Mouse (Mus musculus): ENCODE data around the gene Rassf2. TPM values are rescaled to one million over a fixed set of nuclear protein-coding genes. Genes with fewer than 3 reads are reported as not detected.

Rassf2 gene
- polyA plus RNA-seq, 1 experiment from 2014 or later: 4.9 TPM

DNA sequence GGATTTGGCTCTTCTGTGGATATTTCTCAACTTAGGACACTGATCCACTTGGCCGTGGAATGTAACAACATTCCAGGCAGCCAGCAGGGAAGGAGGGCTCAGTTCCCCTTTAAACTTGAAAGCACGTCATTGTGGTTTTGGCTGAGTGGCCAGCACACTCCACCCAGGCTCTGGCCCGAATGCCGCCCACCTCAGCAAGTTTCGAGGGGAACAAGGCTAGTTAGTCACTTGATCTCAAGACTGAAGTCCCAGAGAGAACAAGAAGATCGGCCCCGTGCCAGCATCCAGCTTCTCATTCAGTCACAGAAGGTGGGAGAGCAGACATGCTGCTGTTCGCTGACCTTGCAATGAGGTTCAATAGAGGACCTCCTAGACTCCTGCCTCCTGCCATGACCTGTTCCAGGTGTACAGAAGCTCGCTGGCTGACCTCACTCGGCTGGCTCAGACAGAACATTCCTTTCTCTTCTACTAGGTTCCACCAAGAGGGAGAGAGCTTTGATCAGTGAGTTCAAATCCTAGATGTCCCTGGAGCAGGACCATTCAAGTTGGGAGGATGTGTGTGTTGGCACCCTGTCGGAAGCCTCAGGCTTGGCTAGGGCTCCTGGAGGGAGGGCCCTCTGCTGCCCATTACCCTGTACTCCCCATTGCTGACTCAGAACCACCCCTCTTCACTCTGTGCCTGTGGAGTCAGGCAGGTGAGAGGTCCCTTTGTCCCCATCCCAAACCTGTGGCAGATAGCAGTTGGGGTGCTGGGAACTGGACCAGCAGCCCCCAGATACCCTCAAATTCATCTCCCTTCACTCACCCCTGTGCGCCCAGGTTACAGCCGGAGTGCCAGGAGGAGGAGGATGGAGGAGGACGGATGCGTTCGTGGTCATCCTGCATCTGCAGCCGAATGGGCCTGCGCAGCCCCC, 23.2 kb downstream of the Rassf2 start:
- Histone ChIP-seq H3K36me3 (ENCODE audit: control insufficient read depth, insufficient read depth, low read length) (no peaks in the 10 kb centered on the region), H3K4me2 (no peak overlapping the region), H3K9me3 (ENCODE audit: control insufficient read depth, low read length) (no peaks in the 10 kb centered on the region), H3K4me3 (ENCODE audit: low read depth, low read length) (no peak overlapping the region), H3K9ac (ENCODE audit: low read depth, low read length) (no peak overlapping the region), H3K4me1 (replicated peaks; ENCODE audit: control insufficient read depth, insufficient read depth, low read length) (no peaks in the 10 kb centered on the region), H3K27ac (ENCODE audit: low read depth, low read length) (no peak overlapping the region), H3K27me3 (replicated peaks; ENCODE audit: control insufficient read depth, insufficient read depth, low read length) (no peaks in the 10 kb centered on the region)
- DNase-seq (ENCODE audit: low spot score) (no peak), ATAC-seq (replicated peaks; ENCODE audit: low FRiP score) (no peak)
- 72% methylated on average over 18 of the region's 18 CpGs for WGBS

DNA sequence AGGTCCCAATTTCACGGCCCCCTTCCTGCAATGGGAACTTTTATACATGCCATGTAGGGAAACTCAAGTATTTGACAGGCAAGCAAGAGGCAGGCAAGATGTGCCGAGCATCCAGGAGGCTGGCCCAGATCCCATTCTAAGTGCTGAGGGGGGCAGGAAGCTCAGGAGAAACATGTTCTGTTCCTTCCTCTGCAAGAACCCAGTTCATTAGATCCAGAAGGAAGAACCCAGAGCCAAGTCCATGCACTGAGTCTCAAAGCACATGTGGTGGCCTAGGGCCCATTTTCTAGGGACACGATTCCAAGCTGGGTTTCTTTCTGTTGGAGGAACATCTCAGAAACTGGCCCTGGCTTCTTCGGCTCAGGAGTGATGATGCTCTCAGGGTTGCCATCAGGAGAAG, 24.6 kb downstream of the Rassf2 start:
- H3K9me3 ChIP-seq (ENCODE audit: control insufficient read depth, low read length): no peaks in the 10 kb centered on the region
- no peak for DNase-seq (ENCODE audit: low spot score)
- no peak overlapping the region for H3K9ac ChIP-seq (ENCODE audit: low read depth, low read length)
- no peaks in the 10 kb centered on the region for H3K27me3 ChIP-seq (replicated peaks; ENCODE audit: control insufficient read depth, insufficient read depth, low read length)
- no peaks in the 10 kb centered on the region for H3K4me1 ChIP-seq (replicated peaks; ENCODE audit: control insufficient read depth, insufficient read depth, low read length)
- H3K27ac ChIP-seq (ENCODE audit: low read depth, low read length): no peak overlapping the region
- H3K4me3 ChIP-seq (ENCODE audit: low read depth, low read length): no peak overlapping the region
- WGBS: 81% methylated on average over 4 of the region's 4 CpGs
- no peak overlapping the region for H3K4me2 ChIP-seq
- no peaks in the 10 kb centered on the region for H3K36me3 ChIP-seq (ENCODE audit: control insufficient read depth, insufficient read depth, low read length)
- no peak for ATAC-seq (replicated peaks; ENCODE audit: low FRiP score)

DNA sequence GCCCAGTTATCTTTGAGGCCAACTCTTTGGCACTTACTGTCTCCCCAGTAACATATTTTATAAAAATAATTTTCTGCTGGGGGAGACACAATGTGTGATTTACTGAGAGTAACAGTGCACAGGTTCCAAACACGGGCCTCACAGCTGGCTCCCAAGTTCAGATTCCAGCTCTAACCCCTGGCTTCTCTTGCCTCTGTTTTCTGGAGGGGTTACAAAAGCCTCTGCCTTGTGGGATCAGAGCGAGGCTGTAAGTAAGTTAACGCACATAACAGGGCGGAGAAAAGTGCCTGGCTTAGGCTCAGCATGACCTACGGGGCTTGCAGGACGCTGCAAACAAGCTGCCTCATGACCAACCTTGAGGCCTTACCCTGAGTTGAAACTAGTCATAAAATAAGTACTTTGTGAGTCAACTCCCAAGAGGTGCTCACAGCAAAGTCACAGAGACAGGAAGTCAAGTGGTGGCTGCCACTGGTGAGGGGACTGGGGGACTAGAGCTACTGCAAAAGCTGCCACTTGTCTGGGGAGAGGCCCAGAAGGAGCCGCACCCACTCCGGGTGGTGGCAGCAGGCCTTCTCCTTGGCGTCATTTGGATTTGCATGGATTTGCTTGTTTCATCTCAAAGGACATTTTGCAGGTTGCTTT, 25.4 kb downstream of the Rassf2 start:
- no peak for ATAC-seq (replicated peaks; ENCODE audit: low FRiP score)
- H3K9me3 ChIP-seq (ENCODE audit: control insufficient read depth, low read length): no peaks in the 10 kb centered on the region

DNA sequence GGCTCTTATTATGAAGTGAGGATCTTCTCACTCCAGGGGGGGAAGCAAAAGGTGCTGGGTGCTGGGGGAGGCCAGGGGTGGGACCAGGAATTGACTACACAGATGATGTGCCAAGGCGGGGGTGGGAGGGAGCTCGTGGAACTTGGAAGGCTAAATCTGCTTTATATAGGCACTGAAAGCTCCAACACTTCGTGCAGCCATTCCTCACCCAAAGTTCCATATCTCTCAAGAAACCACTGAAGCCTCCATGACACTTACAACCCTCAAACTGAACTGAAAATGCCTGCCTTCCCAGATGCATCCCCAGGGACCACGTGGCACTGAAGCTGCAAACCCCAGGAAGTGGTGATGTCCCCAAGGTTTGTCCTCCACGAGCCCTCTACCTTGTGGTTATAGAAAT, 26.1 kb downstream of the Rassf2 start:
- no peaks in the 10 kb centered on the region for H3K27me3 ChIP-seq (replicated peaks; ENCODE audit: control insufficient read depth, insufficient read depth, low read length)
- no peak overlapping the region for H3K9ac ChIP-seq (ENCODE audit: low read depth, low read length)
- 74% methylated on average over 5 of the region's 5 CpGs for WGBS
- H3K4me3 ChIP-seq (ENCODE audit: low read depth, low read length): no peak overlapping the region
- no peak overlapping the region for H3K4me2 ChIP-seq
- no peaks in the 10 kb centered on the region for H3K4me1 ChIP-seq (replicated peaks; ENCODE audit: control insufficient read depth, insufficient read depth, low read length)
- no peaks in the 10 kb centered on the region for H3K36me3 ChIP-seq (ENCODE audit: control insufficient read depth, insufficient read depth, low read length)
- ATAC-seq (replicated peaks; ENCODE audit: low FRiP score): no peak
- H3K9me3 ChIP-seq (ENCODE audit: control insufficient read depth, low read length): no peaks in the 10 kb centered on the region
- no peak overlapping the region for H3K27ac ChIP-seq (ENCODE audit: low read depth, low read length)
- no peak for DNase-seq (ENCODE audit: low spot score)

More for the DNA sequence above, 25.4 kb downstream of the Rassf2 start:
- Histone ChIP-seq H3K9ac (ENCODE audit: low read depth, low read length) (no peak overlapping the region), H3K4me3 (ENCODE audit: low read depth, low read length) (no peak overlapping the region), H3K4me2 (no peak overlapping the region), H3K36me3 (ENCODE audit: control insufficient read depth, insufficient read depth, low read length) (no peaks in the 10 kb centered on the region), H3K27ac (ENCODE audit: low read depth, low read length) (no peak overlapping the region), H3K4me1 (replicated peaks; ENCODE audit: control insufficient read depth, insufficient read depth, low read length) (no peaks in the 10 kb centered on the region), H3K27me3 (replicated peaks; ENCODE audit: control insufficient read depth, insufficient read depth, low read length) (no peaks in the 10 kb centered on the region)
- WGBS: 82% methylated on average over 9 of the region's 9 CpGs
- no peak for DNase-seq (ENCODE audit: low spot score)

DNA sequence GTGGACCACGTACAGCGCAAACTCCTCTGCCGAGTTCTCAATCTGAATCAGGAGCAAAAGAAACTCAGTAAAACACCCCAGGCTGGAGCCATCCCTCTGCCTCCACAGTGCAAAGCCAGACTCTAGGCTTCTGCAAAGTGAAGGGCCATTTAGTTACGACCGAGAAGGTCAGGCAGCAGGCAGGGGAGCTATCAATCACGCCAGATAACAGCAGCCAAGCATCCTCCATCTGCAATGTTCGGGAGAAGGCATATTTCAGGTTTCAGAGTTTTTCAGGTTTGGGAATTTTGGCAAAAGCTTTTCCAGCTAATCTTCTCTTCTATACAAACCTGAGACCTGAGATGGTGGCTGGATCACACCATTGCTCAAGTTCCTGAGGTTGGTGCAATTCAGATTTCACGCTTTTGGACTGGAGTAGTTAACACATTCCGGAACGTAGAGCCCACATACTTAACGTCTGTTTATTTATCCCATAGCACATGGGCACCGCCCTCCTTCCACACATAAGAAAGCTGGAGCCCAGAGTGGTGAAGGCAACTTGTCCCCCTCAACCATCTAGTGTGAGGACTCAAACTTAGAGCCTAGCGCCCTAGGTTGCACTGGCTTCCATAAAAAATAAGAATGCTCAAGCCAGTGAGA, 28.2 kb downstream of the Rassf2 start:
- Histone ChIP-seq H3K27me3 (replicated peaks; ENCODE audit: control insufficient read depth, insufficient read depth, low read length) (no peaks in the 10 kb centered on the region), H3K36me3 (ENCODE audit: control insufficient read depth, insufficient read depth, low read length) (no peaks in the 10 kb centered on the region), H3K9me3 (ENCODE audit: control insufficient read depth, low read length) (no peaks in the 10 kb centered on the region), H3K4me2 (no peak overlapping the region), H3K4me1 (replicated peaks; ENCODE audit: control insufficient read depth, insufficient read depth, low read length) (no peaks in the 10 kb centered on the region), H3K27ac (ENCODE audit: low read depth, low read length) (no peak overlapping the region), H3K9ac (ENCODE audit: low read depth, low read length) (no peak overlapping the region), H3K4me3 (ENCODE audit: low read depth, low read length) (no peak overlapping the region)
- ATAC-seq (replicated peaks; ENCODE audit: low FRiP score) (no peak), DNase-seq (ENCODE audit: low spot score) (no peak)
- 67% methylated on average over 13 of the region's 13 CpGs for WGBS

DNA sequence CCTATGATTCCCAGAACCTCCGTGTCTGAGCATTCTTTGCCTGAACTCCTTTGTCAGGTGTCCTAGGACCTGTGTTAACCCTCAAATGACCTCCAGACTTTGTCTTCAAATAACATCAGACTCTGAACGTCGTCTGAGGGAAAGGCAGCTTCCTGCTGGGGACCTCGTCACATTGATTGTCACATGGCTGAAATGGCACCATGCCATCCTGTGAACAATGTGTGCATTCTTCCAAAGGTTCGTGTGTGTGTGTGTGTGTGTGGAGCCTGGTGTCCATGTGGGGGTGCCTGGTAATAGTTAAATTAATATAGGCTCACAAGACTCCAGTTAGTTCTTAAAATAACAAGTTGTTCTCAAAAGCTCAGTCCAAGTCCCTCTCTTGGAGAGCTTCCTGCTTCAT, 32.7 kb downstream of the Rassf2 start:
- Histone ChIP-seq H3K4me3 (ENCODE audit: low read depth, low read length) (no peak overlapping the region), H3K36me3 (ENCODE audit: control insufficient read depth, insufficient read depth, low read length) (no peaks in the 10 kb centered on the region), H3K27ac (ENCODE audit: low read depth, low read length) (no peak overlapping the region), H3K27me3 (replicated peaks; ENCODE audit: control insufficient read depth, insufficient read depth, low read length) (no peaks in the 10 kb centered on the region), H3K9ac (ENCODE audit: low read depth, low read length) (no peak overlapping the region), H3K9me3 (ENCODE audit: control insufficient read depth, low read length) (no peaks in the 10 kb centered on the region), H3K4me1 (replicated peaks; ENCODE audit: control insufficient read depth, insufficient read depth, low read length) (no peaks in the 10 kb centered on the region), H3K4me2 (no peak overlapping the region)
- DNase-seq (ENCODE audit: low spot score) (no peak), ATAC-seq (replicated peaks; ENCODE audit: low FRiP score) (no peak)
- 66% methylated on average over 5 of the region's 5 CpGs for WGBS

DNA sequence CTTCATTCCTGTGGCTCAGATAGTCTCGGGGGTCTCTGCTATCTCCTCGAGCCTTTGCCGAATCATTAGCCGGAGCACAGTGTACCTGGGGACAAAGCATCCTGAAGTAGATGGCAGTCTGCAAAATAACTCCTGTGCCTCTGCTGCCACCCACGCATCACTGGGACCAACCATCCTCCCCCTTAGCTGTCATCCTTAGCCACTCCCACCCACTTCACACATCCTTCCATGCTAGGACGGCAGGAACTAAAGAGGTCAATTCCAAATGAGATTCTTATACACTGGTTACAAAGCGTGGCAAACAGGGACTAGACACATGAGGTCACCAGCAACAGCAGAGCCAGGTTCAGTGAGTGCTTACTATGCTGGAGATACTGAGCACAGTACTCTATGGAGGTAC, 33.7 kb downstream of the Rassf2 start:
- Histone ChIP-seq H3K4me3 (ENCODE audit: low read depth, low read length) (no peak overlapping the region), H3K27ac (ENCODE audit: low read depth, low read length) (no peak overlapping the region), H3K9me3 (ENCODE audit: control insufficient read depth, low read length) (no peaks in the 10 kb centered on the region), H3K27me3 (replicated peaks; ENCODE audit: control insufficient read depth, insufficient read depth, low read length) (no peaks in the 10 kb centered on the region), H3K4me1 (replicated peaks; ENCODE audit: control insufficient read depth, insufficient read depth, low read length) (no peaks in the 10 kb centered on the region), H3K4me2 (no peak overlapping the region), H3K36me3 (ENCODE audit: control insufficient read depth, insufficient read depth, low read length) (no peaks in the 10 kb centered on the region), H3K9ac (ENCODE audit: low read depth, low read length) (no peak overlapping the region)
- DNase-seq (ENCODE audit: low spot score) (no peak), ATAC-seq (replicated peaks; ENCODE audit: low FRiP score) (no peak)
- WGBS: 78% methylated on average over 7 of the region's 7 CpGs

DNA sequence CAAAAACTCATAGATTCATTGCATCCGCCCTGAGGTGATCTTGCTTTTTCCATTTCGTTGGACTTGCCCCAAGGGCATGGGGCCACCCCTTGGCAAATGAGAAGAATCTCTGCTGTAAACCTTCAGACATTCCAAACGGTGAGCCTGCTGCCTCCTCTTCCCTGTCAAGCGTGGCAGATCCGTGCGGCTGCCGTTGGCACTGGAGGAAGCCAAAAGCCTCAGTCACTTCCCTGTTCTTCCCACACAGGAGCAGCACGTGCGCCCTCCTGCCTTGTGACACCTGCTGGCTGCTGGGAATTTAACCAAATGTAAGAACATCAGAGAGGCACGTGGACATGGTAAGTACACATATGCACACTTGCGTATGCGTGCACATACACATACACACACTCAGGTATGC, 34.3 kb downstream of the Rassf2 start:
- Histone ChIP-seq H3K9ac (ENCODE audit: low read depth, low read length) (no peak overlapping the region), H3K27me3 (replicated peaks; ENCODE audit: control insufficient read depth, insufficient read depth, low read length) (no peaks in the 10 kb centered on the region), H3K36me3 (ENCODE audit: control insufficient read depth, insufficient read depth, low read length) (no peaks in the 10 kb centered on the region), H3K9me3 (ENCODE audit: control insufficient read depth, low read length) (no peaks in the 10 kb centered on the region), H3K27ac (ENCODE audit: low read depth, low read length) (no peak overlapping the region), H3K4me1 (replicated peaks; ENCODE audit: control insufficient read depth, insufficient read depth, low read length) (no peaks in the 10 kb centered on the region), H3K4me3 (ENCODE audit: low read depth, low read length) (no peak overlapping the region), H3K4me2 (no peak overlapping the region)
- ATAC-seq (replicated peaks; ENCODE audit: low FRiP score) (no peak), DNase-seq (ENCODE audit: low spot score) (no peak)
- WGBS: 82% methylated on average over 12 of the region's 12 CpGs
